Mouse (Mus musculus) monocyte, adult 5-6 weeks (primary cell): Measurements from ENCODE around the gene Cd3e. TPM values are rescaled to one million over a fixed set of nuclear protein-coding genes. Genes with fewer than 3 reads are reported as not detected.
"Not testable (repeated sequence)": the region's sequence is repeated elsewhere in the genome, so short reads cannot be mapped to it uniquely, and the experiment has no call there.

ENCODE experiments used
- ATAC-seq: fragments of 153-309, 156-312 bp; replicated peaks from 2 replicates; pipeline ENCODE4 v1.8.0; 2017; ENCODE audit warnings: mild to moderate bottlenecking; ENCODE audit not compliant: low TSS enrichment, insufficient number of reproducible peaks, severe bottlenecking, poor library complexity, low FRiP score
- total RNA-seq: library from RNA; stranded (forward); fragments of 200-1000, 200-491, 200-594 nt; gene quantifications from 3 replicates; pipeline ENCODE4 v1.2.3, GENCODE M21; 2017

The Cd3e gene
- total RNA-seq, 1 experiment from 2014 or later: 0.76 TPM

GRCm38 (mm10) chr9:44983001-44983400 lies 26.4 kb downstream of the Cd3e start:
- ATAC-seq: no peak

GRCm38 (mm10) chr9:44982531-44982930 lies 26.9 kb downstream of the Cd3e start:
- ATAC-seq: no peak

- no peak for ATAC-seq
Measured at GRCm38 (mm10) chr9:44982081-44982480, 27.3 kb downstream of the Cd3e start.

- no peak for ATAC-seq
Measured at GRCm38 (mm10) chr9:44981676-44982075, 27.8 kb downstream of the Cd3e start, which contains the start of gene Cd3d. Gene Cd3d, plus strand, starts transcription at chr9:44981786.

GRCm38 (mm10) chr9:44981104-44981503 lies 28.3 kb downstream of the Cd3e start:
- no peak for ATAC-seq

GRCm38 (mm10) chr9:44980242-44980641 lies 29.2 kb downstream of the Cd3e start, which contains the start of gene Cd3g:
Gene Cd3g, minus strand, starts transcription at chr9:44980431.
- no peak for ATAC-seq

GRCm38 (mm10) chr9:44979806-44980205 lies 29.6 kb downstream of the Cd3e start:
- ATAC-seq: no peak

GRCm38 (mm10) chr9:44977813-44978212 lies 31.6 kb downstream of the Cd3e start:
- no peak for ATAC-seq

- ATAC-seq: no peak
Measured at GRCm38 (mm10) chr9:44969450-44969849, 40.0 kb downstream of the Cd3e start.

GRCm38 (mm10) chr9:44967763-44968162 lies 41.7 kb downstream of the Cd3e start:
- not testable (repeated sequence) for ATAC-seq

- ATAC-seq: peak; percentile 81
Measured at GRCm38 (mm10) chr9:44966815-44967242, 42.6 kb downstream of the Cd3e start.

- ATAC-seq: no peak
Measured at GRCm38 (mm10) chr9:44965833-44966466, 43.5 kb downstream of the Cd3e start.

- peak; percentile 98 for ATAC-seq
Measured at GRCm38 (mm10) chr9:44965126-44965832, 44.1 kb downstream of the Cd3e start, which contains the start of gene Ube4a. Gene Ube4a, minus strand, starts transcription at chr9:44965600.

- ATAC-seq: no peak
Measured at GRCm38 (mm10) chr9:44954432-44954831, 55.0 kb downstream of the Cd3e start.

Other genes starting within 250 kb of the Cd3e start
- 156 to 231 TPM (median 178 TPM) in 3 replicates for gene Arcn1, start 241.8 kb downstream of the Cd3e start, total RNA-seq
- gene Ift46, start 241.7 kb downstream of the Cd3e start, total RNA-seq: 20.1 to 53.5 TPM (median 37.4 TPM) in 3 replicates
- 0.48 TPM in 1 of 3 replicates, not detected in the others for gene Tmem25, start 210.3 kb downstream of the Cd3e start, total RNA-seq
- not detected in 3 replicates for gene Ttc36, start 206.6 kb downstream of the Cd3e start, total RNA-seq
- 11.5 to 40.0 TPM (median 13.4 TPM) in 3 replicates for gene Kmt2a, start 128.3 kb downstream of the Cd3e start, total RNA-seq
- gene Atp5l, start 88.9 kb downstream of the Cd3e start, total RNA-seq: 129 to 228 TPM (median 191 TPM) in 3 replicates
- 17.7 to 43.2 TPM (median 41.6 TPM) in 3 replicates for gene Ube4a, start 44.0 kb downstream of the Cd3e start, total RNA-seq
- 14.2 to 35.0 TPM (median 22.5 TPM) in 3 replicates for gene Cd3g, start 29.2 kb downstream of the Cd3e start, total RNA-seq
- 3.0 to 5.9 TPM (median 3.4 TPM) in 3 replicates for gene Cd3d, start 27.8 kb downstream of the Cd3e start, total RNA-seq
- not detected in 3 replicates for gene Mpzl2, start 30.2 kb upstream of the Cd3e start, total RNA-seq
- 5.0 to 6.5 TPM (median 5.9 TPM) in 3 replicates for gene Mpzl3, start 45.6 kb upstream of the Cd3e start, total RNA-seq
- 3.2 to 7.0 TPM (median 5.8 TPM) in 3 replicates for gene Jaml, start 69.6 kb upstream of the Cd3e start, total RNA-seq
- 0.58 to 0.67 TPM in 2 of 3 replicates, not detected in the other for gene Scn2b, start 108.2 kb upstream of the Cd3e start, total RNA-seq
- gene Scn4b, start 128.8 kb upstream of the Cd3e start, total RNA-seq: not detected in 3 replicates
- gene BC049352, start 172.4 kb upstream of the Cd3e start, total RNA-seq: 1.7 to 7.5 TPM (median 4.2 TPM) in 3 replicates
- not detected in 3 replicates for gene Tmprss4, start 194.5 kb upstream of the Cd3e start, total RNA-seq